Mouse (Mus musculus) small intestine, adult 2 months (tissue): ENCODE data around the gene Eno2. TPM values are rescaled to one million over a fixed set of nuclear protein-coding genes. Genes with fewer than 3 reads are reported as not detected.
"Not testable (repeated sequence)": the region's sequence is repeated elsewhere in the genome, so short reads cannot be mapped to it uniquely, and the experiment has no call there.

Source experiments
- H3K27ac ChIP-seq: fragments of 200-500 bp; 2 replicates; pipeline ENCODE4 v1.5.1; 2012; ENCODE audit warnings: low read depth, low read length, control low read depth, inconsistent platforms; ENCODE audit not compliant: insufficient read depth
- H3K27me3 ChIP-seq: fragments of 200-500 bp; 2 replicates; pipeline ENCODE4 v1.6.1; 2012; ENCODE audit warnings: mild to moderate bottlenecking, moderate library complexity, low read length, inconsistent platforms; ENCODE audit not compliant: control insufficient read depth, insufficient read depth
- H3K36me3 ChIP-seq: fragments of 200-500 bp; 2 replicates; pipeline ENCODE4 v1.6.1; 2012; ENCODE audit warnings: mild to moderate bottlenecking, low read length, control low read depth, inconsistent platforms; ENCODE audit not compliant: control insufficient read depth, insufficient read depth
- H3K4me1 ChIP-seq: fragments of 200-500 bp; 2 replicates; pipeline ENCODE4 v1.6.1; 2012; ENCODE audit warnings: low read length, inconsistent platforms, mixed read lengths; ENCODE audit not compliant: control insufficient read depth, insufficient read depth, insufficient read length
- H3K4me3 ChIP-seq: fragments of 200-500 bp; 2 replicates; pipeline ENCODE4 v1.5.1; 2012; ENCODE audit warnings: low read depth, mild to moderate bottlenecking, control low read depth, inconsistent platforms, low read length, moderate library complexity
- CTCF ChIP-seq: fragments of 200-500 bp; IDR thresholded peaks from 2 replicates; pipeline ENCODE4 v1.5.1; 2012; ENCODE audit warnings: low read depth, mild to moderate bottlenecking, control low read depth, inconsistent platforms, low read length, moderate library complexity, mixed read lengths; ENCODE audit not compliant: insufficient replicate concordance, insufficient read length; ENCODE audit errors: extremely low read depth
- POLR2A ChIP-seq: fragments of 200-500 bp; IDR thresholded peaks from 2 replicates; pipeline ENCODE4 v1.6.1; 2012; ENCODE audit warnings: low read depth, mild to moderate bottlenecking, control low read depth, inconsistent platforms, low read length, moderate library complexity
- WGBS: fragments of 180-500 bp; shearing (Covaris S2); methylation state at CpG from one replicate; pipeline ENCODE4 v1.1.7; 2018; 5-methylcytosine and 5-hydroxymethylcytosine counted together
- polyA plus RNA-seq: library from polyadenylated mRNA; depleted of rRNA; stranded (reverse); fragments of >200 nt; gene quantifications from 2 replicates; pipeline ENCODE4 v1.2.3, GENCODE M21; 2012

Gene Eno2
- polyA plus RNA-seq, 1 experiment = 1.7 TPM

DNA sequence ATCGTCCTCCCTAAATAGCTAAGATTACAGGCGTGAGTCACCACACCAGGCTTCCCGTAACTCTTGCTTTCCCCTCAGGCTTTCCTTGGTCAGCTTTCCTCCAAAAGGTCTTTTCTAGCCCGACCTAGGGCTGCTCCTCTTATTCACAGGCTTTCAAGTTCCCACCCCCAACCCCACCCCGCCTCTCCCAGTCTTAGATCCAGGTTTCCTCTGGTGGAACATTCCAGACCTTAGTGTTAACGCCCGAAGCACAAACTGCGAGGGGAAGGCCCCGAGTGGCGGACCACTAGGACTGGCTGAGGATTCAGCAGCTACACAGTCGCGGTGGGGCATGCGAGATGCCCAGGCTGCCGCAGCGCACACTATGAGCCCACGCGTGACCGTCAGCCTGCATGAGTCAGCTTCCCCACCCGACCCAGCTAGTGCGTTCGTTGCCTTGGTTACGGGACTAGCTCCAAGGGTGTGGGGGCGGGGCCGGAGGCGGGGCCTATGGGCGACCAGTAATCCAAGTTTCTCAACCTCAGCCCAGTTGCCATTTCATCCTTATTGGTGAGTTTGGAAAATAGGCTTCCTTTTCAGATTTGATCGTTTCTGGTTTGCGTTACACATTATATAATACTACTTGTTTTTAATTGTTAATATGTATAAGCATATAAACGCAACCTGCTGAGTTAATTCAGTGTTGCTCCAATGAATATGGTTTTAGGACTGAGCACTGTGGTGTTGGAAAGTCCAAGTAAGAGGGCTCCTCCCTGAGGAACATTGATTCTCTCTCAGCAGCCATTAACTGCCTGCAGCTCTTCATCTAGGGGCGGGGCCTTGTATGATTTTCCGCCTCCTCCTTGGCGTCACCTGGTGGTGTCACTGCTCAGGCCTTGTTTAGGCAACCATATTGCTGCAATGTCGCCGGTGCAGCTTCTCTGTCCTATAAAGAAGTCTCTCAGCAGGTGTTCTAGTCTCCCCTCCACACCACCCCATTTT, 36.2 kb upstream of the Eno2 start:
- Histone ChIP-seq H3K27me3 (no peaks in the 10 kb centered on the region), H3K4me1 (peaks cover 19% of the 10 kb centered on the region), H3K36me3 (peaks cover 2% of the 10 kb centered on the region; the same call in 1 of the 2 replicates), H3K27ac (peak overlapping the region; percentile 88), H3K4me3 (peak overlapping the region; percentile 70)
- no peak; the same call in 1 of the 2 replicates for TF ChIP-seq POLR2A
- peak; percentile 38; the same call in 1 of the 2 replicates for TF ChIP-seq CTCF
- WGBS = 2% methylated on average over 34 of the region's 34 CpGs

DNA sequence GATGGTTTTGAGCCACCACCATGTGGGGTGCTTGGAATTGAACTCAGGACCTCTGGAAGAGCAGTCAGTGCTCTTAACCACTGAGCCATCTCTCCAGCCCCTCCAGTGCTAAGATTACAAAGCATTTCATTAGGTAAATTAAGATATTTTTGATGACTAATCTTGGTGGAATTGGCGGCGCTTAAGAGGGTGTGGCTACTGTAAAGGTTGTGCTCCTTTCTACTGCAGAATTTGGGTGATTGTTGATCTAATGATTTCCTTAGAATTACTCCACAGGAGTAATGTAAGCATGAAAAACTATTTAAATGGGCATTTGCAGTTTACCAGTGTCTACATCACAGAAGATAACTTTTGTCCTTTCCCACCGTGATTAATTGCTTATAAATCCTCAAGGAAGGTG, 34.9 kb upstream of the Eno2 start:
- H3K4me3 ChIP-seq = no peak overlapping the region
- TF ChIP-seq CTCF (no peak), POLR2A (no peak)
- H3K4me1 ChIP-seq = peaks cover 14% of the 10 kb centered on the region
- WGBS = 65% methylated on average over 3 of the region's 3 CpGs
- no peaks in the 10 kb centered on the region for H3K27me3 ChIP-seq
- H3K27ac ChIP-seq = no peak overlapping the region
- no peaks in the 10 kb centered on the region for H3K36me3 ChIP-seq

DNA sequence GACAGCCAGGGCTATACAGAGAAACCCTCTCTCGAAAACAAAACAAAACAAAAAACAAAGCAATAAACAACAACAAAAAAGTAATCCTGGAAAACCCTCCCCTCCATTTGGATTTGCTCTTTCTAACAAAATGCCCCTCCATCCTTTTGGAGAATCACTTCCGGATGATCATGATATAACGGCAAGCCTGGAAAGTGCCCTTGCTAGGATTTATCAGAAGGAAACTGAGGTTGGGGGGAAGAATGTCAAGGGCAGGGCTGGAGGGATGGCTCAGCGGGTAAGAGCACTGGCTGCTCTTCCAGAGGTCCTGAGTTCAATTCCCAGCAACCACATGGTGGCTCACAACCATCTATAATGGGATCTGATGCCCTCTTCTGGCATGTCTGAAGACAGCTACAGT, 34.2 kb upstream of the Eno2 start:
- peaks cover 14% of the 10 kb centered on the region for H3K4me1 ChIP-seq
- not testable (repeated sequence) for H3K27ac ChIP-seq, H3K27me3 ChIP-seq, H3K36me3 ChIP-seq, H3K4me3 ChIP-seq
- WGBS = 95% methylated on average over 4 of the region's 4 CpGs

DNA sequence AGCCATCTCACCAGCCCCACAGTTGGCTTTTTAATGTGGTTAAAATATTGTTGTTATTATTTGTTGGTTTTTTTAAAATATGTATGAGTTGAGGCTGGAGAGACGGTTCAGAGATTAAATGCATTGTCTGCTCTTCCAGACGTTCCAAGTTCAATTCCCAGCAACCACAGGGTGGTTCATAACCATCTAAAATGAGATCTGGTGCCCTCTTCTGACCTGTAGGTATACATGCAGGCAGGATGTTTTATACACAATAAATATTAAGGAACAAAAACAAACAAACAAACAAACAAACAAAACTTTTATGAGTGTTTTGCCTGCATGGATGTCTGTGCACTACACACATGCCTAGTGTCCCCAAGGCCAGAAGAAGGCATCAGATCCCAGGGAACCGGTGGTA, 33.6 kb upstream of the Eno2 start:
- TF ChIP-seq POLR2A (no peak), CTCF (no peak)
- H3K4me1 ChIP-seq = peaks cover 12% of the 10 kb centered on the region
- H3K27me3 ChIP-seq = no peaks in the 10 kb centered on the region
- no peaks in the 10 kb centered on the region for H3K36me3 ChIP-seq
- no peak overlapping the region for H3K4me3 ChIP-seq
- no peak overlapping the region for H3K27ac ChIP-seq
- WGBS = 81% methylated on average over 3 of the region's 3 CpGs

DNA sequence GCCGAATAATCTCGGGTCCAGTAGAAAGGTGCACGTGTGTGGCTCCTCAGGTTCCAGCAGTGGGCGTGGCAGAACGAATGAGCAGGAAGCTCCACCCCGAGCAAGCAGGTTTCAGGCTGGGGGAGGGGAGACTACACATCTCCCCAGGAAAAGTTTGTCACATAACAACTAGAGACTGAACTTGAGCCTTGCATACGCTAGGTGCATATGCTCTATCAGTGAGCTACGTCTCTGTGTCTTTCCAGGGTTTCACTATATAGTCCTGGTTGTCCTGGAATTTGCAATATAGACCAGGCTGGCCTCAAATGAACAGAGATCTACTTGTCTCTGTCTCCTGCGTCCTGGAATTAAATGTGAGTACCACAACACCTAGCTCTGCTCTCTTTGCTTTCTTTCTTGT, 32.9 kb upstream of the Eno2 start:
- not testable (repeated sequence) for H3K4me3 ChIP-seq, H3K4me1 ChIP-seq, H3K27me3 ChIP-seq, H3K36me3 ChIP-seq
- WGBS = 13% methylated on average over 7 of the region's 9 CpGs
- peak overlapping the region; percentile 74 for H3K27ac ChIP-seq

DNA sequence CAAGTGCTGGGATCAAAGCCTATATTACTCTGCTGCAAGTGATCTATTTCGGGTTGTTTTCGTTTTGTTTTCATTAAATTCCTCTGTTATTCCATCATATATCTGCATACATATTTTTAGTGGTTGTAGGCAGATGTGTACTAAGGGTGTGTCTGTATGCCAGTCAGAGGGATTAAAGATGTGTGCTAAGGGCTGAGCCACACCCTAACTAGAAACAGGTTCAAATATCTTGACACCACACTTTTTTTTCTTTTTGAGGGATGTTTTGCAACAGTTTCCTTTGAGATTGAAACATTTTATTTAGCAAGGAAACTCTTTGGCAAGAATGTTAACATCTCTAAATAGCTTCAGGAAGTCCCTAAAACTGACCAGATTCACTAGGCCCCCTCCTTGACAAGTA, 26.7 kb upstream of the Eno2 start:
- 38% methylated on average over 2 of the region's 2 CpGs for WGBS

DNA sequence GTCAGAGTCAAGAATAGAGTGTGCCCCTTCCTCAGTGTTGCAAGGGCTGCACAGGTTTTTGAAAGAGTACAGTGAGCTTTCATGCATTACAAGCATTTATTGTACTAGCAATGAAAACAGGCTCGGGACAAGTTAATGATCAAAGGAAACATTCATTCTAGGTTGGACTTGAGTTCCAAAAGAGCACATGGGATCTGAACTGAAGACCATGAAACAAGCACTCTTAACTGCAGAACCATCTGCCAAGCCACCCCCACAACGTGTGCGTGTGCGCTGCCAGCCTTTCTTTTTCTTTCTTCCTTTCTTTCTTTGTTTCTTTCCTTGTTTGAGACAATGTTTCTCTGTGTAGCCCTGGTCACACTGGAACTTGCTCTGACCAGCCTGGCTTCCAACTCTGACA, 26.3 kb upstream of the Eno2 start:
- no peaks in the 10 kb centered on the region for H3K36me3 ChIP-seq
- TF ChIP-seq POLR2A = no peak
- TF ChIP-seq CTCF = no peak
- no peaks in the 10 kb centered on the region for H3K4me1 ChIP-seq
- H3K4me3 ChIP-seq = no peak overlapping the region
- no peaks in the 10 kb centered on the region for H3K27me3 ChIP-seq
- 33% methylated on average over 4 of the region's 4 CpGs for WGBS
- no peak overlapping the region for H3K27ac ChIP-seq

More for the DNA sequence above, 26.7 kb upstream of the Eno2 start:
- no peaks in the 10 kb centered on the region for H3K36me3 ChIP-seq
- TF ChIP-seq CTCF (no peak), POLR2A (no peak)
- H3K4me1 ChIP-seq = no peaks in the 10 kb centered on the region
- no peak overlapping the region for H3K27ac ChIP-seq
- no peak overlapping the region for H3K4me3 ChIP-seq
- no peaks in the 10 kb centered on the region for H3K27me3 ChIP-seq
